Mouse (Mus musculus) liver, adult 2 months (tissue): ENCODE measurements around the gene Ocrl.

Experiments
- CTCF ChIP-seq: fragments of 200-500 bp; IDR thresholded peaks from 2 replicates; pipeline ENCODE4 v1.5.1; 2011; ENCODE audit warnings: low read depth, low read length, control low read depth
- POLR2A ChIP-seq: fragments of 200-500 bp; IDR thresholded peaks from 2 replicates; pipeline ENCODE4 v1.6.1; 2011; ENCODE audit warnings: low read length, control low read depth; ENCODE audit not compliant: insufficient read depth; ENCODE audit errors: extremely low read depth

GRCm38 (mm10) chrX:47976551-47976950 is 64.4 kb downstream of the Ocrl start:
- TF ChIP-seq POLR2A, result no peak
- TF ChIP-seq CTCF, result no peak
